ENCODE assay signal across 8 mouse cellular contexts in genomic region chr13:30259912-30260560, GRCm38 (mm10).
DNase-seq lines count a peak whose midpoint lies in the region; ATAC-seq and TF ChIP-seq lines count a peak whose summit lies in the region.

No protein-coding gene starts in this region.

- H3K36me3 ChIP-seq in intestine, postnatal 0 days (ENCODE audit: control insufficient read depth, insufficient read depth), result no peaks in the 10 kb centered on the region
- H3K36me3 ChIP-seq in midbrain, embryonic 16.5 days (ENCODE audit: control insufficient read depth, insufficient read depth, low read length), result no peaks in the 10 kb centered on the region

- no peaks in the 10 kb centered on the region for H3K27me3 ChIP-seq in intestine, postnatal 0 days (replicated peaks; ENCODE audit: control insufficient read depth, insufficient read depth, low read length)
- no peaks in the 10 kb centered on the region for H3K27me3 ChIP-seq in midbrain, embryonic 16.5 days (ENCODE audit: control insufficient read depth, insufficient read depth, low read depth, low read length)

- intact Hi-C loops in left cerebral cortex, postnatal 4 days (cut with DNase I), result loop anchor here (5.0 to 10.0 kb wide), 3 partner anchors 168 to 395 kb away; partner anchors contain the start of gene E2f3

- H3K4me2 ChIP-seq in intestine, postnatal 0 days (replicated peaks; ENCODE audit: low read depth), result no peak overlapping the region
- no peak overlapping the region for H3K4me2 ChIP-seq in midbrain, embryonic 16.5 days (ENCODE audit: low read length)

- no peak for TF ChIP-seq POLR2A in cortical plate, adult 2 months (IDR thresholded peaks at IDR 0.05; ENCODE audit: extremely low read depth, insufficient read depth, low read length)

- TF ChIP-seq CTCF in cortical plate, adult 2 months (IDR thresholded peaks at IDR 0.05; ENCODE audit: extremely low read depth, insufficient read depth, low read length), result peak; percentile 92
- peak; percentile 96 for TF ChIP-seq CTCF in intestine, postnatal 0 days (IDR thresholded peaks at IDR 0.05; ENCODE audit: low read depth)

- no peak for ATAC-seq in intestine, postnatal 0 days
- ATAC-seq in midbrain, embryonic 16.5 days, result peak; percentile 78

- DNase-seq in 3T3-L1 (ENCODE audit: low read depth, low spot score), result peak; percentile 85
- peak; percentile 67 to 90 for DNase-seq in adrenal gland, adult (ENCODE audit: inconsistent age in 2 of 2, low spot score in 1 of 2)
- peak; percentile 68 for DNase-seq in gastrocnemius, postnatal 10 days
- peak; percentile 66 for DNase-seq in left cerebral cortex, postnatal 4 days
- DNase-seq in spleen, postnatal 36 days (ENCODE audit: low spot score in 2 of 2), result peak; percentile 29 to 43

- 13% methylated on average over 8 of the region's 8 CpGs for WGBS in intestine, postnatal 0 days
- 13% methylated on average over 8 of the region's 8 CpGs for WGBS in midbrain, embryonic 16.5 days

- H3K9ac ChIP-seq in intestine, postnatal 0 days (ENCODE audit: low read depth, low read length), result no peak overlapping the region
- no peak overlapping the region for H3K9ac ChIP-seq in midbrain, embryonic 16.5 days (ENCODE audit: low read depth, low read length)

- H3K9me3 ChIP-seq in intestine, postnatal 0 days (ENCODE audit: control insufficient read depth), result no peaks in the 10 kb centered on the region
- H3K9me3 ChIP-seq in midbrain, embryonic 16.5 days (replicated peaks; ENCODE audit: control insufficient read depth, low read length, poor library complexity, severe bottlenecking), result no peaks in the 10 kb centered on the region

- H3K4me3 ChIP-seq in cortical plate, adult 2 months (ENCODE audit: insufficient read depth, low read length), result no peak overlapping the region
- no peak overlapping the region for H3K4me3 ChIP-seq in intestine, postnatal 0 days (ENCODE audit: low read depth, low read length)
- H3K4me3 ChIP-seq in midbrain, embryonic 16.5 days (ENCODE audit: low read depth, low read length), result no peak overlapping the region

- H3K27ac ChIP-seq in cortical plate, adult 2 months (ENCODE audit: insufficient read depth, low read length), result no peak overlapping the region
- H3K27ac ChIP-seq in intestine, postnatal 0 days (ENCODE audit: low read depth, low read length), result no peak overlapping the region
- H3K27ac ChIP-seq in midbrain, embryonic 16.5 days (ENCODE audit: low read length), result no peak overlapping the region

- no peaks in the 10 kb centered on the region for H3K4me1 ChIP-seq in cortical plate, adult 2 months (ENCODE audit: control insufficient read depth, insufficient read depth, low read length)
- H3K4me1 ChIP-seq in intestine, postnatal 0 days (replicated peaks; ENCODE audit: control insufficient read depth, insufficient read depth, low read length), result no peaks in the 10 kb centered on the region
- no peaks in the 10 kb centered on the region for H3K4me1 ChIP-seq in midbrain, embryonic 16.5 days (ENCODE audit: control insufficient read depth, insufficient read depth, low read length)
